Mouse (Mus musculus) thymus, postnatal 4 days (tissue): ENCODE results near the gene Abca7.

Experiments
- DNase-seq: peaks from one replicate; pipeline ENCODE4 v3.0.0; 2021

Gene Abca7

GRCm38 (mm10) chr10:79996272-79997033, at the start of gene Abca7:
Gene Abca7, plus strand, starts transcription at chr10:79996494.
- DNase-seq, result peak; percentile 99

DNA sequence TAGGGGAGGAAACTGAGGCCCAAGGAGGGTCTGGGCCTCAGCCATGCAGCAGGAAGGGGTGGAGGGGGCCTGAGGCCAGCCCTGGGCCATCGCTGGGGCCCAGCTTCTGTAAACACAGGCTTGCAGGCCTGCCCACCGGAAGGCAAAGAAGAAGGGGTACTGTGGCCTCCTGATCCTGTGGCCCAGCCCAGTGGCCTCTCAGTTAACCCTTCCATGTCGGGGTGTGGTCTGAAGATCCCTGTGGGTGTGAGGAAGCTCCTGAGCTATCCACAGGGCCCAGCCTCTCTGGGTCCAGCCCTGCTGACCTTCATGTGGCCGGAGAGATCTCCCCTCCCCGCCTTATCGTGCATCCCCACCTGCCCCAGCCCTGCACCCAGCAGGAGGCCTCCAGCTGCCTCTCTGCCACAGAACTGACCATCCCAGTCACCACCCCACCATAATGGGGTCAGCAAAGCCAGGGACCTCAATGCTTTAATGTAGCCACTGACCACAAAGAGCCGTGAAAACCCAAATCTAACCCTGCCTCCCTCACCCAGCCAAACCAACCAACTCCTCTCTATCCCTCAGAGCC, 49.5 kb upstream of the Abca7 start:
- no peak for DNase-seq

GRCm38 (mm10) chr10:79947502-79947901, 48.8 kb upstream of the Abca7 start:
- DNase-seq, result no peak

DNA sequence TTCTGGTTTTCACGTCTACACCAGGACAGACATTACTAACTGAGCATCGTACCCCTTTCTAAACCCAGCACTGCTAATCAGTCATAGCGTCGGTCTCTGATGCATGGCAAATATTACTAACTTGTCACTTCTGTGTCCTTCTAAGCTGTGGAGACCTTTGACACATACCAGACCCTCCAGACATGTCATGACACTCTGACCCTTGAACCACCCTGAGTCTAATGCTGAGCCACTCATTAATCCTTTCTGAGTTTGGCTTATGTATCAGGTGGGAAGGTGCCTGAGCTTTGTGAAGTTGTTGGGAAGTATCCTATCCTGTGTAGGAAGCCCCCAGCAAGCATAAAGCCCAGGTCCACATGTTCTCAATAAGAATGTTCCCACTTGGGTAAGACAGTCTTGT, 46.4 kb upstream of the Abca7 start:
- no peak for DNase-seq

GRCm38 (mm10) chr10:79950661-79951060, 45.6 kb upstream of the Abca7 start:
- DNase-seq, result no peak

DNA sequence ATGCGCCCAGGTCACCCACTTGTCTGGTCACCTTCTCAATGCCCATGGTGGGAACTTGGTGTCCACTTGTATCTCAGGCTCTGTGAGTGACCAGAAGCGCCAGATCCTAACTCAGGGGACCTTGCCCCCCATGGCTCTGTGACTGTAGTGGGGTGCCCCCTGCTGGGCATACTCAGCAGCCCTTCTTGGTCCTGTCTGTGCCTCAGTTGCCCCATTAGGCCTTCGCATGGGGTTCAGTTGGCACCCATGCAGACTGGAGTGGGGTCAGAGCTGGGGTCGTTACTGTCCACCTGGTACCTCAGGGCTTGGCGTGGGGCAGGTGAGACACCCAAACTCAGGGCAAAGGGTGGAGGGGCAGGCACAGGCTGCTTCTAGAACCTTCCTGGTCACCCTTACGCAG, 42.3 kb upstream of the Abca7 start:
- DNase-seq, result peak; percentile 80

DNA sequence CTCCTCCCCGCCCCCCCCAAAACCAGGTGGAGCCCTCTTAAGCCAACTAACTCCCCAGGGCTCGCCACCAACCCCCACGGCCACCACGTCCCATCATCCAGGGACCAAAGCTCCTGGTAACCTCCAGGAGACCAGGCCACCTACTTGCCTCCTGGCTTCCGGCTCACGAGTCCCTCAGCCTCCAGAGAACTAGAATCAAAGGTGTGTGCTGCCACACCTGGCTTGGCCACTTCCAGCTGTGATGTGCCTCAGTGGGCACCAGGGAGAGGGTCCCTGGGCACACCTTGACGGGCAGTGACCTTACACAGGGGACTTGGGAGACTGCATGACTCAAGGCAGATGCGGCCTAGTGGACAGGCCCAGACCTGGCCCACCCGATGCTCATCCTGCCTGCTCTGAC, 40.6 kb upstream of the Abca7 start:
- DNase-seq, result no peak

GRCm38 (mm10) chr10:79956643-79957154, 39.6 kb upstream of the Abca7 start:
- DNase-seq, result no peak

GRCm38 (mm10) chr10:79958140-79958816, 38.0 kb upstream of the Abca7 start:
- DNase-seq, result peak; percentile 92

- DNase-seq, result peak; percentile 52
These were observed 36.9 kb upstream of the Abca7 start for GRCm38 (mm10) chr10:79959412-79959811.

DNA sequence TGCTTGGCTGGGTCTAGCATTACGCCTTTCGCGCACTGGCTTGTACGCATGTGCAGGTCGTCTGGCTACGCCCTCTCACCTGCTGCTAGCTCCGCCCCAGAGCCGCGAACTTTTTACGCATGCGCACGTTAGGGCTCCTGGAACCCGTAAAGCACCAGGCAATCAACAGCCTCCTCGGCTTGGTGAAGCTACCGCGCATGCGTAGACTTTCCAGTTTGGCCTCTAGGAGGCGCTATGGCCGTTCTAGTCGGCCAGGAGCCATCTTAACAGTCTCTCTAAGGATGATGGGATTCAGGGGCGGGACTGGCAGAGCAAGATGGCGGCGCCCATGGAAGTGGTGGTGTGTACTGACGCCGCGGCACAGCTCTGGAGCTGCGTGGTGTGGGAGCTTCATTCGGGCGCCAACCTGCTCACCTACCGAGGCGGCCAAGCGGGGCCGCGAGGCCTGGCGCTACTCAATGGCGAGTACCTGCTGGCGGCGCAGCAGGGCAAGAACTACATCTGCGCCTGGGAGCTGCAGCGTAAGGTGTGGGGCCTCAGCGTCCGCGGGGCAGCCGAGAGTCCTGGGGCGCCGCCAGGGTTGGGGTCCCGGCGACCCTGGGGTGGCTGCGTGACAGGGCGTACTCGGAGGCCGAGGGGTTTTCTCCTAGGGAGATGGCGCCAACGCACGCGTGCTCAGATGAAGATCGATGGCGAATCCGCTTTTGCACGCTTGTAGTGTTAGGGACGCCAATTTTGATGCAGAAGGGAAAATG, 36.3 kb upstream of the Abca7 start, which contains the start of gene Wdr18:
Wdr18 (plus strand) TSS at position 306 of the 755 bp plus-strand sequence.
- DNase-seq, result peak; percentile 99

GRCm38 (mm10) chr10:79960671-79961294, 35.5 kb upstream of the Abca7 start:
- DNase-seq, result no peak

GRCm38 (mm10) chr10:79964727-79965126, 31.6 kb upstream of the Abca7 start:
- DNase-seq, result no peak

DNA sequence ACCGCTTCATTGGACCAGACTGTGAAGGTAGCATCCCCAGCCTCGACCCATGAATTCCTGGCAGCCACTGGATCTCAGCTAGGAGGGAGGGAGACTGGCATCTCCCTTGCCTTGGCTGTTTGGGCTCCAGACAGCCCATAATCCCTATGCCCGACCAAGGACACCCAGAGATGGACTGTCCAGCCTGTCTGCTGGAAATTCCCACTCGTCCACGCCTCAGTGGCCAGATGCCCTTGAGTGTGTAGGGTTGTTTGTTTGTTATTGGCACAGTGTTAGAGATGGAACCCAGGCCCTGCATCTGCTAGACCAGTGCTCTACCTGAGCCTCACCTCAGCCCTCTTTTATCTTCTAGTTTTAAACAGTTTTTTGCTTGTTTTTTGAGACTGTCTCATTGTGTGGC, 31.0 kb upstream of the Abca7 start:
- no peak for DNase-seq

DNA sequence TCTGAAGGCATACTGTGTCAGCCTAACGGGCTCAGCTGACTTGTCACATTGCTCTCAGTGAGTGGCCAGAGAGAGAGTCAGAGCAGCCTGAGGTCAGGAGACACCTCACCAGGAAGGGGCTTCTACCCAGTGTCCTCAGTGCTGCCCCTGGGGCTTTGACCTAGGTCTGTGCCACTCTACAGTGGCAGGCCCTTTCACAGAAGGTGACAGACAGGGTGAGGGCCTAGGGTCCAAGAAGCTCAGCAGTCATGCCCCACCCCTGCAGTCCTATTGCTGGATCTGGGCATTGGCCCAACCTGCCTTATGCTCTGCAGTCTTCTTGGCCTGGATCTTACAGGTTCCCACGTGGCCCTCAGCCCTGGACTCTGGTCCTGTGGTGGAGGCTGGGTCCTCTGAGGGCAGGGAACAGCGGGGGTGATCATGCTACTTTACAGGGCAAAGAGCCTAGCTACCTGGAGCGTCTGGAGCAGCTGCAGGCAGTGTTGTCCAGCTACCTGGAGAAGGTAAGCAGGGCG, 29.4 kb upstream of the Abca7 start:
- DNase-seq, result no peak

- no peak for DNase-seq
These were observed 28.1 kb upstream of the Abca7 start for GRCm38 (mm10) chr10:79968181-79968580.

- DNase-seq, result no peak
These were observed 27.1 kb upstream of the Abca7 start for GRCm38 (mm10) chr10:79969124-79969568.

GRCm38 (mm10) chr10:79970415-79971182, 25.7 kb upstream of the Abca7 start, which contains the start of gene Grin3b:
Gene Grin3b, plus strand, starts transcription at chr10:79970715.
- DNase-seq, result no peak

GRCm38 (mm10) chr10:79971183-79971497, 25.2 kb upstream of the Abca7 start:
- DNase-seq, result no peak

- DNase-seq, result no peak
These were observed 23.5 kb upstream of the Abca7 start for GRCm38 (mm10) chr10:79972831-79973230.

DNA sequence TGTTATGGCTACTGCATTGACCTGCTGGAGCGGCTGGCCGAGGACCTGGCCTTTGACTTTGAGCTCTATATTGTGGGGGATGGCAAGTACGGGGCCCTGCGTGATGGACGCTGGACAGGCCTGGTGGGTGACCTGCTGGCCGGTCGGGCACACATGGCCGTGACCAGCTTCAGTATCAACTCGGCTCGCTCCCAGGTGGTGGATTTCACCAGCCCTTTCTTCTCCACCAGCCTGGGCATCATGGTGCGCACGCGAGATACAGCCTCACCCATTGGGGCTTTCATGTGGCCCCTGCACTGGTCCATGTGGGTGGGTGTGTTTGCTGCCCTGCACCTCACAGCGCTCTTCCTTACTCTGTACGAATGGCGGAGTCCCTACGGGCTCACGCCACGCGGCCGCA, 22.2 kb upstream of the Abca7 start:
- DNase-seq, result no peak

GRCm38 (mm10) chr10:79974668-79975067, 21.6 kb upstream of the Abca7 start:
- DNase-seq, result no peak
